Mouse (Mus musculus) 416B (cell line): ENCODE results near the gene Arhgap24.
A peak's percentile ranks its signal among the peaks of the same experiment; 100 is the strongest.

Source experiments
- DNase-seq: peaks from one replicate; pipeline ENCODE4 v3.0.0; 2011; ENCODE audit warnings: low read depth

Arhgap24 gene

DNA sequence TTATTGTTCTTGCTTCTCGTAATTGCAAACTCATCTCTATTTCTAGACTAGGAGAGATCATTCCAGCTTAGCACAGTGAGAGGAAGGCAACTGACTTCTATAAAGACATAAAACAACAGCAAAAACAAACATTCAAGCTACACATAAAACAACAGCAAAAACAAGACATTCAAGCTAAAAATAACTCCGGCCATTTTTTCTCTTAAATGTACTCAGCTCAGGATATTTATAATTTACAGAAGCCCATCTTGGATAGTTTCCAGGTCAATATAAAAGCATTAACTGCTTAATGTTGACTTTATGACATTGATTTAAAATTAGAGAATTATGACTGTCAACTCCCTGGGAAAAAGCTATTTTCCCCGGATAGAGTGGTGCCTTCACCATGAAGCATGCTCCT, 262.2 kb downstream of the Arhgap24 start:
- DNase-seq = no peak

DNA sequence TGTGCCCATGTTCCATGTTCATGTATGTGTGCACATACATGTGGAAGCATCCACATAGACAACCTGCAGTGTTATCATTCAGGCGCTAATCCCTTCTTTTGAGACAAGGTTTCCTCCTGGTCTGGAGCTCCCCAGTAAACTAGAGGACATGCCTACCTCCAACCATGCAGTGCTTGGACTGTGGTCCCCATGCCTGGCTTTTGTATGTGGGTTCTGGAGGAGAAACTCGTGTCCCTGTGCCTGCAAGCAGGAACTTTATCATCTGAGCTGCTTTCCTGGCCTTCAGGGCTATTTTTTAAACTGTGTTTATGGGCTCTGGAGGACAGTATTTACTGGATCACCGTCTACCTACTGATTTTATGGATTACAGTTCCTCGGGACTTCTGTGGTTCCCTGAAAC, 262.9 kb downstream of the Arhgap24 start:
- no peak for DNase-seq

DNA sequence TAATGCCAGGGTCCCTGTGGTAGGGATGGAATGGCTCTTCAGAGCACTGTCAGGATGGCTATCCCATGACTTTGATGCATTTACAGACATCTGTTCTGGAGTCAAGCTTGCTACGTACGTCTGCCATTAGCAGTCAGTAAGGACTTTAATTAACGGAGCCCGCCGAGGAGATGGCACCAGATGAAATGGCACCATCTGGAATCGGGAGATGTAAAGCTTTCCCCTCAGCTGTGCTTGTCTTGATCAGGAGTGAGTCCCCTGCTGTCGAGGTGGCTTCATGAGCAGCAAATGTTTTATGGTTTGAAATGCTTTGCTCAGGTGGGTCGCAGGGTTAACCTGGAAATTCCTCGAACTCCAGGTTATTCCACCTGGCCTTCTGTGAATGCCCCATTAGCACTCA, 267.0 kb downstream of the Arhgap24 start:
- no peak for DNase-seq

DNA sequence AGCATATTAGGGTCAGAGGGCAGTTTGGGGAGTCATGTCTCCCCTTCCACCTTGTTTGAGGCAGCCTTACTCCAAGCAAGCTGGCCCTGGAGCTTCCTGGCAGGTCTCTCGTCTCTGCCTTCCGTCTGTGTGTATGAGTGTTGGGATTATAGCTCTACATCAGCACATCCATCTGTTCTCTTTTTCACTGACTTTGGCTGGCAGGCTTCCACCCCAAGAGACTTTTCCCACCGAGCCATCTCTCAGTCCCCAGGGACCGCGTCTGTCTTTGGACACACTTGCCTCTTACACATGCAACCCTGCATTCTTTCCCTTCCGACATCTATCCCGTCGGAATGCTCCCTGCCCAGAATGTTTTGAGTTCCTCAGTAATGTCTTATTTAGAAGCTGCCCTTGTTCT, 267.8 kb downstream of the Arhgap24 start:
- no peak for DNase-seq

DNA sequence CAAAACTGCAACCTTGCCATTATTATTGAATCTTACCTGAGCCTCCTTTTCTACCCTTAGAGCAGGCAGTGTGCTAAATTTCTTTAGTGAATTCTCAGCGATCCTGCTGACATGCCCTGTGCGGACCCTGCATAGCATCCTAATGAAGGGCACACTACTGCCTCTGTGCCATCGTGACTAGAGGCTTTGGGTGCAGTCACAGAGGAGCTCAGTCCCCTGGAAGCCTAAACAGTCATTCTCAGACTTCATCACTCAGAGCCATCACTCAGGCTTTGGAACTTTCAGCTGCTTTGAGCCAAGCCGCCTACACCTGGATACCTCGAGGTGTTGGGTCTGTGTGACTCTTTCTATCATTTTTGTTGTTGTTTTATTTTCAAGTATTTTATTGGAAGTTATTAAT, 269.5 kb downstream of the Arhgap24 start:
- DNase-seq = no peak

DNA sequence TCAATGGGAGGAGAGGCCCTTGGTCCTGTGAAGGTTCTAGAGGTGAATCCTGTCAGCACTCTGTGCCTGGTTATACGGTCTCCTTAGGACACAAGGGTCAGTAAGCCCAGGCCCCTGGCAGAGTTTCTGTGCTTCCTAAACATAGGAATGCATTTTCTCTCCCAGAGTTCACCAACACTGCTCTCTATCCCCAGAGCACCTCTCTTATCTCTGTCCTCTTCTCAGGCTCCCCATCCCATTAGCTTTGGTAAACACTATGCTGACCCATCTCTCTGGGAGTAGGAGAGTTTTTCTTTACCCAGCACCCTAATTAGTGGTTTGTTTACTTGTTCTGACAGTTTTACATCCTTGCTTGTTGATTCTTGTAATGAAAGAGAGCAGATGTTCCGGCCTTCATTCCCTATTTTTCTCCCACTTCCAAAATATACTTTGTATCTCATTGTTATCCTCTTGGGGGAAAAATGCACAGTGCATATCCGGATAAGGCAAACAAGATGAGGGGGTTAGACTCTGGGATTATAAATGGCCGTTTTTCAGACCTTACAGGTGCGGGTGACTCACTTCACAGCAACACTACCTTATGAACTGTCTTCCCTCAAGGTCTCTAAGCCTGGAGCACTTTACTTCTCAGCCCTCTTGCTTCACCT, 270.6 kb downstream of the Arhgap24 start:
- DNase-seq = no peak

DNA sequence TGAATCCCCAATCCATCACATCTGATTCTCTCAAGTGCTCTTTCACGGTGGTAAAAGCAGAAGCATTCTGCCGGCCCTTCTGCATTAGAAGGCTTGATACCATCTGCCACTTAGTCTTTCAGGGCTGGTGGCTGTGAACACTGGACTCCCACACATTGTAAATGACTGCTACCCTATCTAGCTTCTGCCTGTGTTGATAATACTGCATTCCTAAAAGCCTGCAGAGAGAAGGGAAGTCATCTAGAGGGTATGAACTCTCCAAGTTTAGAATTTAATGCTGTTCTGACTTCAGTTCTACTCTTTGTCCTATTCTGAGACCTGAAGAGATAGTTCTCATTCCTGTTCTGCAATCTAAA, 271.1 kb downstream of the Arhgap24 start:
- DNase-seq = no peak

DNA sequence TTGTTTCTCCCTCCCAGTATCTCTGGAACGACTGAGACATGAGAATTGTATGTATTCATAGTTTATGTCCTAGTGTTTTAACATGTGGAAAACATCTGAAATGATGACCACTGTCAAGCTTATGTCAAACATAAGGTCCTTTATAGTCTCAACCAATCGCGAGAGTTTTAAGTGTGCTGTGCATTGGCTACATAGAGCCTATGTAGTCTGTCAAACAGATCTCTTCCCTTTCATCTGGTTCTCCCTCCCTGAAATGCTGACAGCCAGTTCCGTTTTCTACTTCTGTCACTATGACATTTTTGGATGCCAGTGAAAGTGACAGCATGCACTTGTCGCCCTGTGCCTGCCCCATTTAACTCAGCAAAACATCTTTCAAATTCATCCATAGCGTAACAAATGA, 275.8 kb downstream of the Arhgap24 start:
- no peak for DNase-seq

DNA sequence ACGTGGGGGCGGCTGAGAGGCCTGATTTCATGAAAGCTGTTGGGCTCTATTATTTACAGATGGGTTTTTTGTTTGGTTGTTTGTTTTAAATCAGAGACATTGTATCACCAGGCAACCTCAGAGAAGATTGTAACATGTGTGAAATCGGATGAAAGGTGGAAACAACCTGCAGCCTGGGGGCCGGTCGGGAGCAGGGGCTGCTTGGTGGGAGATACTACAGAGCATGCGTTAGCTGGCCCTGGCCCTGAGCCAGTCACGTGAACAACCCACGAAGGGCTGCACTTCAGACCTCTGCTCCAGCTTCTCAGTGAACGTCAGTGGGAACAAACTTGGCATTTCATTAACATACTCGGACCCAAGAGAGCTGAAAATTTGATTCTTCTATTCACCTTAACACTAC, 284.5 kb downstream of the Arhgap24 start:
- no peak for DNase-seq

DNA sequence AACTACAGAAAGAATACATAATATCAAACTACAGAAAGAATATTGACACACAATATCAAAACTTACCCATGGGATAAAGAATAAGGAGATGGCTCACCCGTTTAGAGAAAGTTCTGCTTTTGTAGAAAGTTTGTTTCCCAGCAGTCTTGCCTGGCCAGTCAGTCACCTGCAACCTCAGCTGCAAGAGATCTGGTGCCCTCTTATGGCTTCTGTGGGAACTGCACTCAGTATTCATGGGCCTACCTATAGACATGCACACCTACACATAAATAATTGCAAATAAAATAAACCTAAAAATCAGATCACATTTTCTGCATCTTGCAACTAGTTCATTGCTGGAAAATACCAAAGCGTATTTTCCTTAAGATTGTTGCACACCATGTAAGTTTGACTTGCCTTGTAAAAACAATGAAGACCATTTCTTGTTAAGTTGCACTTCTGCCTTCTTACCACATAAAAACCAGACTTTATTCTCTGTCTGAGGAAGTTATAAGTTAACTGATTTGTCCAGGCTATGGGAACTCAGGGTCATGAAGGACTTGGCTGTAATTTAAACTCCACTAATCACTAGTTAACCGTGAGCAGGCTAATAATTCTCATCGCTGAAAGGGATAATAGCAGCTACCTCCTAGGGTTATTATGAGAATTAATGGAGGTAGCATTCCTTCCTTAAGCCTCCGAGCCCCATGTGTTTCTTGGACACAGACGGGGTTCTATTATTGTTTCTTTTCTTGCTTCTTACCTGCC, 285.3 kb downstream of the Arhgap24 start:
- peak; percentile 72 for DNase-seq

DNA sequence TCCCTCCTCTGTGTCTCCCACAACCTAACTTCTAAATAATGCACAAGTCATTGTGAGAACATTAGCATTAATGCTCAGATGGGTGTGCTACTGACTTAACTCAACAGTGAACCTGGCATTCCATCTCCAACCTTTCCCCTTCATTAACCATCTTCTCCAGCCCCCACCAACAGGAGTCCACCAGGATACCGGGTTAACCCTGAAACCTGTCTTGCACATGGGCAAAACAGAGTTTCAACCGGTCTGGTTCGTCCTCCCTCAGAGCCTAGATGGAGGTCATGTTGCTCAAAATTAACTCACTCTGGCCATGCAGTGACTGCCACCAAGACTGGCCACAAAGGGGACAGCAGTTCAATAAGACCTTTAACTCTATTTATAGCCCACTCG, 285.9 kb downstream of the Arhgap24 start:
- DNase-seq = no peak

DNA sequence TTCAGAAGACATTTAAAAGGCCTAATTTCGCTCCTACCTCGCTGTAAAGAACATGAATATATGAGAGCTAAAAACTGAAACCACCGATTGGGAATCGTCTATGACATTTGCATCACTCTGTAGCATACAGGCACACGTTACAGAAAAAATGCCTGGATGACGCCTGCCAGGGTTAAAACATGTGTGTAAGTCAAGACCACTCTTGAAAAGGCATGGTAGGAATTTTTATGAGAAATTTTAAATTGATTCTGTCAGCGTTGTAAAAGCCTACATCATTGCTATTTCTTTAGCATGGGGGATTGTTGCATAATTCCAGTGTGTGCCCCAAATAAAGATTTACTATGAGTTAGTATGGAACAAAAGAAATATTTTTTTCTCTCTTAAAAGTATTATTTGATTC, 286.6 kb downstream of the Arhgap24 start:
- no peak for DNase-seq

DNA sequence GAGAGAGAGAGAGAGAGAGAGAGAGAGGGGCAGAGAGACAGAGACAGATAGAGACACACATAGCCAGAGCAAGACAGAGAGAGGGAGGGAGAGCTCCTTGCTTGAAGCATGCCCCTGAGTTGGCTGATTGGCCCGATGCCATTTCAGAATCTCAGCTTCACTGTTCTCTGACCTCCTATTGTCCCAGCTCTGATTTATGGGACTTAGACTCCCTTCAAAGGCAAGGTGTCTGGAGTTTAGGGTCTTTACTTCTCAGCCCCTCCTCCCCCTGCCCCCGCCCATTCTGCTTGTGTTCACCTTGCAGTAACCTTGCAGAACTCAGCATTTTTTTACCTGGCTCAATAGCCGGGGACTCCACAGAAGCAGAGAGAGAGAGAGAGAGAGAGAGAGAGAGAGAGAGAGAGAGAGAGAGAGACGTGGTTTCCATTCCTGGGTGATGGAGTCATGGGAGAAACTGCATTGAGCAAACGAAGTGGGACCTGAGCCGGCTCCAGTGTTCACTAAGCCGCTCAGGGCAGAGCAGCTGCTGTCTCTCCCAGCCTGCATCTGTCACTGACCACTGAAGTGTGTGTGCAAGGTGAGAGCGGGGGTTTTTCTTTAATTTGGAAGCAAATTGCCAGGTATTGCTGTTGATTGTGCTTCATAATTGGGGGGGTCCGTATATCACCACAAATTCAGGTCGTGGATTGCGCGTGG, 287.3 kb downstream of the Arhgap24 start:
- DNase-seq = no peak

DNA sequence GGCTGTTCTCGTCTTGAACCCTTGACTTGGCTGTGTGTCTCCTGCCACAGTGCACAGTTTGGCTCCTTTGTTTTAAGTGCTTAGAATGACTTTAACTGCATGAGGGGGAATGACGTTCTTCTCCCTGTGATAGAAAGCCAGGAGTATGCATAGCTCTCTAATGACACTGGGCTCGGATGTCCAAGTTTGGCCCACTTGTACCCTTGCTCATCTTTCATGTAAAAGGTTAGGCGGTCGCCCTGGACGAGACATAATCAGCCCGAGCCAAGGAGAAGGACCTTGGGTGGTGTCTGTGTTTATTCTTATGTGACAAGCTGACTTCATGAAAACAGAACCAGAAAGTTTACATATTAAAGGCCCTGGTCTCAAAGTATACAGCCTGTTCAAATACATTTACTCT, 289.4 kb downstream of the Arhgap24 start:
- DNase-seq = no peak

DNA sequence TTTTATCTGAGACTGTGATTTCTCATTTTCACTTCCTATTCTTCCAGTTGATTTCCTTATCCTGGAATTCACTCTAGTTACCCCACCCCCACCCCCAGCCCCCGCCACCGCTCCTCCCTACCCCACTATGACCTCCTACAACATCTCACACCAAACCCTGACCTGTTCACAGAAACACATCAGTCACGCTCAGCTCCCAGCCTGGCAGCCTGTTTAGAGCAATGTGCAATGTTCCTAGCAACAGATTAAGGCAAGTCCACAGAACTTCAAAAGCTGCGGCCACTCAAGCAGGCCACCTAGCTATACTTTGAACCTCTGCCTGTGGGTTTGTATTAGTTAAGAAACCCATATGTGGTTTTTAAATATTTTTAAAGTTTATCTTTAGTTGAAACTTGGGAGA, 293.3 kb downstream of the Arhgap24 start:
- no peak for DNase-seq

DNA sequence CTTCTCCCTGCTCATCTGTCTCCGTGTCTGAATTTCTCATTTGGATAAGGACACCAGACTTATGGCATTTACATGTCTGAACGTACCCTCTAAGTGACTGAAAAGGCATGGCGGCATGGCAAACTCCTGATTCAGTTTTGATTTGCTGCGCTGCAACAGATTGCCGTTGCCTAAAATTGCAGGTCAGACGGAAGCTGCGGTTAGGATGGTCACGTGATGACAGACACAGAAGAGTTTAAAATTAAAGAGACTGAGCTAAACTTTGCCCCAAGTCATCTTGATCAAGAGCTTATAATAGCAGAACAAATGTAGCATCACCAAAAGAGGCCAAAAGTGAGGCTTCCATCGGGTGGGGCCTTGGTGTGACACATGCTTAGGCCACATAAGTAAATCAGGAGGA, 296.1 kb downstream of the Arhgap24 start:
- DNase-seq = no peak

DNA sequence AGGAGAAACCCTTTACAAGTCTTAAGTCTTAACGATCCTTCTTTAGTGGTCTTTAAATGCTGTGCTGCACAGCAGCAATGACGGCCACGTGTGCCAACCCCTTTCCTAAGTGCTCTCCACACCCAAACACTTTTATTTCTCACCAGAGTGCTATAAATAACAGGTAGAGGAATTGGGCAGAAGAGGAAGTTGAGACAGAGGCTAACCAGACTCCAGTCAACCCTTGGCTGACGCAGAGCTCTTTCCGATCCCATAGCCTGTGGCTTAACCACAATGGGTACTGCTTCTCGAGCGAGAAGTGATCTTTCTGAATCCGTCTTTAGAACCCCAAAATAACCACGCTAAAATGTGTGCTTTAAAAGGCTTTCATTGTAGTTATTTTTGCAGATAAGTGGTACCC, 296.7 kb downstream of the Arhgap24 start:
- DNase-seq = peak; percentile 90

DNA sequence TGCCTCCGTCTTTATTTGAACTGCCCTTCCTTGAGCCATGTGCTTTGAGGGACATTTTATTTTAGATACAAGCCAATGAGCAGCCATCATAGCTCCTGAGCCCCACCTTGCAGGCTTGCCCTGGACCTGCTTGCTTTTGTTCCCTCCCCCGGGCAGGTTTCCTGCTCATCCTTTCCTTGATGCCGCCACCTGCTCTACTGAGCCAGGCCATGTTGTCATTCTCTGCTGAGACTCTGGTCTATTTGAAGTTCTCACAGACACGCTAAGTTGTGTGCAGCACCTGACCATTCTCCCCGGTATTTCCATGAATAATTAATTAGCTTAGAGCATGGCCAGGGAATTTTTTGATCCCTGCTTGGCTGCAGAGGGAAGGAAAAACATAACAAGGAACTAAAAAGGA, 297.1 kb downstream of the Arhgap24 start:
- no peak for DNase-seq

DNA sequence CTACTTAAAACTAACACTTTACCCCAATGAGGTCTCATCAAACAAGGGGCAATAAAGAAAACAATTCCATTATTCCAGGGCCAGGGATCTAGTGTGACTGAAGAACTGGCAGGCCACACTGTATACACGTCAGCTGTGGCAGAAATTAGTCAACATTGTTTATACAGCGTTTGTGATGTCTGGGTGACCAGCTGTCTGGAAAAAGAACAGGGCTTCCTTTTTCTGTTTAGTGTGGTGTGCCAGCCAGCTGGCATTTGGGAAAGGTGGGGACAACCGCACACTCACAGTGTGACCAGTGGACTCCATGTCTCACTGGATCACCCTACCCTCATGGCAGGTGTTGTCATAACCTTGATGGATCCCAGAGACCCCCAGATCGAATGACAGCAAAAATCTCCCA, 302.4 kb downstream of the Arhgap24 start:
- DNase-seq = no peak

DNA sequence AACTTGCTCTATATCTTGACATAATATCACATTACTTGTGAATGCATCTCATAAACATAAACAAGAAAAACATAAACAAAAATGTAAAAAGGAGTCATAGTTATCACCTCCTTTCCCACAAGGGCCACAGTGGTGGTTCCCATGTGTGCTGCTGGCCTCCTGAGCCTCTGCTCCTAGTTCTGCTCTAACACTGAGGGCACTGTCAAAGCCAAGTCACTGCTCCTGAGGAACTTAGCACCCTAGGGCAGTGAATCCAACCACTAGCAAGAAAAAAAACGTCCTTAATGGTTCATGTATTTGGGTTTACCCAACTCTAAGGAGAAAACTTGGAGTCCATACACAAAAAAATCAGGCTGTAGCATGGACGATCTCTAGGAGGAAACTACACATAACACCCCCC, 304.9 kb downstream of the Arhgap24 start:
- no peak for DNase-seq

DNA sequence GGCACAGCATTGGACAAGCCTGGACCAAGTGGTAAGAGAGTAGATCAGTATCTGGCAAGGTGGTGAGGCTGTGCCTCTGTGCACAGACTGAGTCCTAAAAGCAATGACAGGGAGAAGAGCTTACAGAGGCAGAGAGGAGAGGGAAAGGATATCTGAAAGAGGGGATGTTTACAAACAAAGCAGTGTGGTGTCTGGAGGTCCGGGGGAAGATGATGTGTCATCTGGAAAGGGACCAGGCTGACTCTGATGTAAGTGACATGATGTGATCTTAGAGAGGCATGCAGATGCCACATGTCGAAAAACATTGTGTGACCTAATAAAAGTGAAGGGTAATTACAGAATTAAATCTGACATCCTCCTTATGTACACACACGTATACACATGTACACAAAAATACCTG, 307.2 kb downstream of the Arhgap24 start:
- DNase-seq = no peak

DNA sequence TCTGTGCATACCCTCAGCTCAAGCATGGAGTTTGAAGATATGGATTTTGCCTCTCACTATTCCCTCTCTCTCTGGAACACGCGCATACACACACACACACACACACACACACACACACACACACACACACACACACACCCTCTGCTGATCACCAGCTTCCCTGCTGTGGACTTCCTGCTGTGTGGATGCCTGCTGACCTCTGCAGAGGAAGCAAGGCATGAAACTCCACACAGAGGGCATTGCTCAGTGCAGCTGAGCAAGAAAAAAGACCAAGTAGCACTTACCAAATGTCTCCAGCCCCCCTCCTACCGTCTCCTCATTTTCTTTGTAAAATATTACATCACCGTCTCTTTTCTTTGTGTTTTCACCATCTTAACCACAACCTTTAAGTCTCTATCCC, 310.1 kb downstream of the Arhgap24 start:
- DNase-seq = peak; percentile 4

DNA sequence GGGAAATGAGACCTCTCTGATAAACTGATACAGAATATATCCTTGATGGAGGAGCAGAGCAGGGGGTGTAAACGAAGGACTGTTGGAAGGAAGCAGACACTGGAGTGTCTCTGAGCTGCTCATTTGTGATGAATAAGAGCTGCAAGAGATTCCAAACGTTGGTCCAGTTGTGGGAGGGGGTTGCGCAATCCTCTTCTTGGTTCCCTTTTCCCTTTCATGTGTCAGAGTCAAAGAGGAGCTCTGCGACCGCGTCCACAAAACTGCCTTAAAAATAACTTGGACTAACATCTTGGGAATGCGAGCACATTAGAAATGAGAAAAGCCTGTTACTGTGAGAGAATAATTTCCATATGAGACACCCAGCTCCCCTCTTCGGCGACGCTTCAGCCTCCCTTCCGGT, 312.3 kb downstream of the Arhgap24 start:
- DNase-seq = no peak

DNA sequence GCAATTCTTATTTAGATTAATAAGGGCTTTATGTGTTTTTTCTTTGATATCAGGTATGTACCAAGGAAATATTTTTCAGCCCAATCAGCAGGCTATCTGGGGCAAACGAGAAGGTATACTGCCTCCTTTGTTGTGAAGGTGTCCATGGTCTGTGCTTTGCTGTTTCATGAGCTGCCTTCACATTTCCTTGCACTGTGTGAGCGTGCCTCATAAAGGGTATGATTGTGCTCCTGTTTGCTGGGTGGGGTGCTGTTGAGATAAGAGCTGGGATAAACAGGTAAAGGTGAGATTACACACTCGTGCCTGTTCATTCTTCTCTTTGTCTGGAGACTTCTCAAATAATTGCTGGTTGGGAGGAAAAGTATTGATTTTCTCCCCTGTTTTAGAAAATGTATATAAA, 320.3 kb downstream of the Arhgap24 start:
- DNase-seq = no peak
